Mouse (Mus musculus) G1E (cell line): ENCODE measurements around the gene Mcee. TPM values are rescaled to one million over a fixed set of nuclear protein-coding genes. Genes with fewer than 3 reads are reported as not detected.

ENCODE experiments used
- ATAC-seq: 2 replicates; pipeline ENCODE4 v1.8.0; 2016; ENCODE audit warnings: mild to moderate bottlenecking; ENCODE audit not compliant: insufficient number of reproducible peaks, poor library complexity, low FRiP score, severe bottlenecking; ENCODE audit errors: extremely low read depth
- DNase-seq: peaks from one replicate; pipeline ENCODE4 v3.0.0; 2012; ENCODE audit warnings: low spot score
- H3K27me3 ChIP-seq: 2 replicates; pipeline ENCODE4 v1.6.1; 2012; ENCODE audit warnings: mild to moderate bottlenecking, low read length, inconsistent platforms; ENCODE audit not compliant: insufficient read depth
- H3K36me3 ChIP-seq: replicated peaks from 2 replicates; pipeline ENCODE3; 2012; ENCODE audit warnings: mild to moderate bottlenecking, inconsistent platforms
- H3K4me1 ChIP-seq: 2 replicates; pipeline ENCODE4 v1.6.1; 2012; ENCODE audit warnings: low read depth, low read length, inconsistent platforms, mixed read lengths; ENCODE audit not compliant: insufficient read depth
- H3K4me3 ChIP-seq: 2 replicates; pipeline ENCODE4 v1.5.1; 2012; ENCODE audit warnings: low read depth, mild to moderate bottlenecking, inconsistent platforms, low read length, moderate library complexity, mixed read lengths
- H3K9me3 ChIP-seq: replicated peaks from 2 replicates; pipeline ENCODE4 v1.6.1; 2012; ENCODE audit warnings: inconsistent platforms
- CTCF ChIP-seq: IDR thresholded peaks from 2 replicates; pipeline ENCODE4 v1.5.1; 2012; ENCODE audit warnings: low read depth, low read length, inconsistent platforms, mixed read lengths
- GATA1 ChIP-seq: IDR thresholded peaks from 2 replicates; pipeline ENCODE4 v1.6.1; 2012; ENCODE audit warnings: borderline replicate concordance, low read length, inconsistent platforms, mixed read lengths
- GATA2 ChIP-seq: IDR thresholded peaks from 2 replicates; pipeline ENCODE4 v1.6.1; 2012; ENCODE audit warnings: low read depth, low read length, inconsistent platforms, borderline replicate concordance
- POLR2AphosphoS5 ChIP-seq: IDR thresholded peaks from 2 replicates; pipeline ENCODE4 v1.6.1; 2012; ENCODE audit warnings: low read depth, low read length, inconsistent platforms; ENCODE audit not compliant: insufficient replicate concordance
- TAL1 ChIP-seq: conservative IDR thresholded peaks from 2 replicates; pipeline ENCODE4 v1.6.1; 2012; ENCODE audit warnings: low read depth, low read length, inconsistent platforms, mixed read lengths
- polyA plus RNA-seq: library from polyadenylated mRNA; stranded (reverse); fragments of >175 nt; gene quantifications from 2 replicates; pipeline ENCODE4 v1.2.3, GENCODE M21; 2012
- total RNA-seq, 2 experiments: library from RNA; stranded (forward) in 1 of 2; stranded (reverse) in 1 of 2; fragments of 200-1000 nt in 1 of 2; fragments of >200 nt in 1 of 2; fragmentation: Nextera tagmentation in 1 of 2; gene quantifications; 2 replicates each; pipeline ENCODE4 v1.2.3; 2014 to 2017

Gene Mcee
- total and polyA plus RNA-seq, 3 experiments, result 2.8 to 75.4 (median 39.3) TPM

- ATAC-seq (no peak; the same call in 1 of the 2 replicates), DNase-seq (no peak)
- H3K27me3 ChIP-seq, result no peaks in the 10 kb centered on the region
- H3K4me3 ChIP-seq, result no peak overlapping the region
- H3K9me3 ChIP-seq, result no peaks in the 10 kb centered on the region
- peaks cover 31% of the 10 kb centered on the region for H3K36me3 ChIP-seq
- no peak for TF ChIP-seq GATA1
- peaks cover 3% of the 10 kb centered on the region; the same call in 1 of the 2 replicates for H3K4me1 ChIP-seq
These were observed 10.0 kb downstream of the Mcee start for GRCm38 (mm10) chr7:64402452-64402851.

- no peaks in the 10 kb centered on the region for H3K27me3 ChIP-seq
- TF ChIP-seq TAL1, result no peak
- TF ChIP-seq CTCF, result no peak
- TF ChIP-seq GATA1, result no peak
- TF ChIP-seq POLR2AphosphoS5, result no peak
- no peak for TF ChIP-seq GATA2
- no peaks in the 10 kb centered on the region for H3K9me3 ChIP-seq
- H3K36me3 ChIP-seq, result peaks cover 28% of the 10 kb centered on the region
- DNase-seq (no peak), ATAC-seq (no peak)
- H3K4me1 ChIP-seq, result peaks cover 3% of the 10 kb centered on the region; the same call in 1 of the 2 replicates
- no peak overlapping the region for H3K4me3 ChIP-seq
These were observed 11.6 kb downstream of the Mcee start for GRCm38 (mm10) chr7:64403989-64404388.

- H3K27me3 ChIP-seq, result no peaks in the 10 kb centered on the region
- no peak for TF ChIP-seq GATA2
- TF ChIP-seq POLR2AphosphoS5, result no peak
- no peak for TF ChIP-seq TAL1
- no peak for TF ChIP-seq GATA1
- no peak for TF ChIP-seq CTCF
- no peaks in the 10 kb centered on the region for H3K36me3 ChIP-seq
- H3K4me3 ChIP-seq, result no peak overlapping the region
- DNase-seq (no peak), ATAC-seq (no peak)
- H3K9me3 ChIP-seq, result no peaks in the 10 kb centered on the region
- no peaks in the 10 kb centered on the region for H3K4me1 ChIP-seq
These were observed 32.5 kb downstream of the Mcee start for GRCm38 (mm10) chr7:64424861-64425260.

GRCm38 (mm10) chr7:64439595-64440518, 47.5 kb downstream of the Mcee start:
- DNase-seq (no peak), ATAC-seq (no peak)
- H3K36me3 ChIP-seq, result no peaks in the 10 kb centered on the region
- TF ChIP-seq POLR2AphosphoS5 (no peak), TAL1 (no peak), GATA2 (no peak), GATA1 (no peak), CTCF (no peak)
- no peak overlapping the region for H3K4me3 ChIP-seq
- no peaks in the 10 kb centered on the region for H3K9me3 ChIP-seq
- no peaks in the 10 kb centered on the region for H3K4me1 ChIP-seq
- no peaks in the 10 kb centered on the region for H3K27me3 ChIP-seq

- H3K4me3 ChIP-seq, result no peak overlapping the region
- no peaks in the 10 kb centered on the region for H3K9me3 ChIP-seq
- H3K4me1 ChIP-seq, result no peaks in the 10 kb centered on the region
- no peaks in the 10 kb centered on the region for H3K36me3 ChIP-seq
- no peak for DNase-seq
- TF ChIP-seq POLR2AphosphoS5, result no peak
- TF ChIP-seq CTCF, result no peak
- no peak for TF ChIP-seq TAL1
- no peak for TF ChIP-seq GATA1
- TF ChIP-seq GATA2, result no peak
- ATAC-seq, result no peak
- H3K27me3 ChIP-seq, result no peaks in the 10 kb centered on the region
These were observed 48.1 kb downstream of the Mcee start for GRCm38 (mm10) chr7:64440519-64440918.

GRCm38 (mm10) chr7:64450631-64451030, 58.2 kb downstream of the Mcee start:
- Histone ChIP-seq H3K4me1 (no peaks in the 10 kb centered on the region), H3K27me3 (no peaks in the 10 kb centered on the region), H3K36me3 (no peaks in the 10 kb centered on the region), H3K4me3 (no peak overlapping the region), H3K9me3 (peaks cover 21% of the 10 kb centered on the region)
- ATAC-seq (no peak), DNase-seq (no peak)
- TF ChIP-seq CTCF, result no peak
- no peak for TF ChIP-seq GATA1
- no peak for TF ChIP-seq GATA2
- TF ChIP-seq POLR2AphosphoS5, result no peak
